Comparison of ENCODE assay signal across 16 mouse cellular contexts in genomic region chr11:95567936-95568715, GRCm38 (mm10). TPM values are rescaled to one million over a fixed set of nuclear protein-coding genes. Genes with fewer than 3 reads are reported as not detected.
DNase-seq lines count a peak whose midpoint lies in the region; ATAC-seq and TF ChIP-seq lines count a peak whose summit lies in the region.
"Had no signal": no experiment of that assay in that cellular context is flagged by ENCODE, and none has a peak within 500 bp of the region (broad histone marks: within the 10 kb centered on the region; RNA-seq: fewer than 3 reads in every experiment).

No protein-coding gene starts in this region.

- H3K4me3 ChIP-seq in gastrocnemius, adult 2 months, result no peak overlapping the region
- H3K4me3 ChIP-seq in intestine, postnatal 0 days (ENCODE audit: low read depth, low read length), result no peak overlapping the region
- H3K4me3 ChIP-seq: embryonic facial prominence, embryonic 15.5 days; left cerebral cortex, adult 2 months; liver, embryonic 13.5 days had no signal

- peaks cover 3% of the 10 kb centered on the region; the same call in 1 of the 2 replicates for H3K4me1 ChIP-seq in intestine, postnatal 0 days (replicated peaks; ENCODE audit: control insufficient read depth, insufficient read depth, low read length)
- H3K4me1 ChIP-seq: liver, embryonic 13.5 days had no signal

- H3K27me3 ChIP-seq in intestine, postnatal 0 days (replicated peaks; ENCODE audit: control insufficient read depth, insufficient read depth, low read length), result peaks cover 7% of the 10 kb centered on the region; the same call in 1 of the 2 replicates

- no peak overlapping the region for H3K9ac ChIP-seq in intestine, postnatal 0 days (ENCODE audit: low read depth, low read length)
- H3K9ac ChIP-seq: embryonic facial prominence, embryonic 15.5 days; liver, embryonic 13.5 days had no signal

- H3K27ac ChIP-seq in gastrocnemius, adult 2 months, result peak overlapping the region; percentile 54; the same call in 1 of the 2 replicates
- H3K27ac ChIP-seq in intestine, postnatal 0 days (ENCODE audit: low read depth, low read length), result peak overlapping the region; percentile 35; the same call in 1 of the 2 replicates
- H3K27ac ChIP-seq: left cerebral cortex, adult 2 months; liver, embryonic 13.5 days; macrophage had no signal

- TF ChIP-seq CTCF in gastrocnemius, adult 2 months (IDR thresholded peaks at IDR 0.05), result no peak
- TF ChIP-seq CTCF in intestine, postnatal 0 days (IDR thresholded peaks at IDR 0.05; ENCODE audit: low read depth), result no peak

- DNase-seq in gastrocnemius, adult 2 months, result peak; percentile 57
- DNase-seq in gastrocnemius, adult 18-20 months (ENCODE audit: low spot score), result no peak
- DNase-seq in 3T3-L1 (ENCODE audit: low read depth, low spot score), result peak; percentile 68
- peak; percentile 71 for DNase-seq in gastrocnemius, postnatal 14 days
- DNase-seq in thymus, postnatal 14 days, result no peak
- DNase-seq in cerebellum, postnatal 4 days (ENCODE audit: low spot score in 2 of 2), result no peak
- DNase-seq: B cell, adult 2 months; cerebellum, adult 8-10 months; kidney, adult 11 months; liver, embryonic 13.5 days had no signal

- no peaks in the 10 kb centered on the region for H3K36me3 ChIP-seq in intestine, postnatal 0 days (ENCODE audit: control insufficient read depth, insufficient read depth)
- H3K36me3 ChIP-seq: embryonic facial prominence, embryonic 15.5 days; G1E; liver, embryonic 13.5 days had no signal

- no peaks in the 10 kb centered on the region for H3K9me3 ChIP-seq in intestine, postnatal 0 days (ENCODE audit: control insufficient read depth)
- H3K9me3 ChIP-seq: embryonic facial prominence, embryonic 15.5 days; liver, embryonic 13.5 days had no signal

- H3K4me2 ChIP-seq in intestine, postnatal 0 days (replicated peaks; ENCODE audit: low read depth), result no peak overlapping the region
- H3K4me2 ChIP-seq: embryonic facial prominence, embryonic 15.5 days; liver, embryonic 13.5 days had no signal

- intact Hi-C loops in gastrocnemius, adult 2 months (cut with DNase I), result no loop called here
- intact Hi-C loops in gastrocnemius, postnatal 14 days (cut with DNase I; ENCODE audit: low total_unique reads), result no loop called here

- no peak for ATAC-seq in intestine, postnatal 0 days
- no peak for ATAC-seq in activated CD4-positive, CD25-positive, alpha-beta regulatory T cell, adult 4 months

- 43% methylated on average over 8 of the region's 8 CpGs for WGBS in intestine, postnatal 0 days

RNA-seq across cellular contexts. Expression of gene Ngfr, which starts 19.4 kb away (rescaled TPM):
- under 1 TPM; 0.13 to 0.31 TPM for total RNA-seq in gastrocnemius, adult 2 months (2021)
- under 1 TPM; 0.34 to 0.38 TPM for total RNA-seq in gastrocnemius, adult 18-20 months (2021)
- 1 to 10 TPM; 1.5 to 4.3 TPM for total RNA-seq in gastrocnemius, postnatal 14 days (2021)
- polyA plus RNA-seq in intestine, postnatal 0 days (2015; fragmentation: Nextera tagmentation; extraction: Ambion mirVana), result 7.2 and 7.4 TPM in 2 replicates
- polyA plus RNA-seq in activated CD4-positive, CD25-positive, alpha-beta regulatory T cell, adult 4 months (2017; shearing (Covaris generic)), result not detected
- polyA plus RNA-seq: G1E had no signal

RNA-seq across cellular contexts. Expression of gene Nxph3, which starts 53.8 kb away (rescaled TPM):
- under 1 TPM; 0.20 to 0.23 TPM for total RNA-seq in gastrocnemius, adult 2 months (2021)
- under 1 TPM; 0.27 to 0.33 TPM for total RNA-seq in gastrocnemius, adult 18-20 months (2021)
- total RNA-seq in gastrocnemius, postnatal 14 days (2021), result 1 to 10 TPM in 1 of 2 experiments, under 1 TPM in 1; 0.70 to 1.2 TPM
- 0.22 and 0.43 TPM in 2 replicates for polyA plus RNA-seq in intestine, postnatal 0 days (2015; fragmentation: Nextera tagmentation; extraction: Ambion mirVana)
- polyA plus RNA-seq in activated CD4-positive, CD25-positive, alpha-beta regulatory T cell, adult 4 months (2017; shearing (Covaris generic)), result not detected
- polyA plus RNA-seq: G1E, macrophage had no signal

Comparison
In these comparisons a context has a peak if more than half of its experiments do, and no peak if none do; other contexts are left out.
1. DNase-seq: peak in gastrocnemius, adult 2 months (single experiment), 3T3-L1 (single experiment) and gastrocnemius, postnatal 14 days (single experiment); none in gastrocnemius, adult 18-20 months (single experiment), thymus, postnatal 14 days (single experiment) and cerebellum, postnatal 4 days (0 of 2).